Mouse (Mus musculus) ES-Bruce4 (cell line): ENCODE data around the gene Hadha.

ENCODE experiments used
- CTCF ChIP-seq: IDR thresholded peaks from one replicate; pipeline ENCODE4 v1.8.1; 2011; ENCODE audit warnings: low read depth, low read length
- POLR2A ChIP-seq: IDR thresholded peaks from one replicate; pipeline ENCODE4 v1.8.1; 2011; ENCODE audit warnings: low read length; ENCODE audit not compliant: insufficient read depth

DNA sequence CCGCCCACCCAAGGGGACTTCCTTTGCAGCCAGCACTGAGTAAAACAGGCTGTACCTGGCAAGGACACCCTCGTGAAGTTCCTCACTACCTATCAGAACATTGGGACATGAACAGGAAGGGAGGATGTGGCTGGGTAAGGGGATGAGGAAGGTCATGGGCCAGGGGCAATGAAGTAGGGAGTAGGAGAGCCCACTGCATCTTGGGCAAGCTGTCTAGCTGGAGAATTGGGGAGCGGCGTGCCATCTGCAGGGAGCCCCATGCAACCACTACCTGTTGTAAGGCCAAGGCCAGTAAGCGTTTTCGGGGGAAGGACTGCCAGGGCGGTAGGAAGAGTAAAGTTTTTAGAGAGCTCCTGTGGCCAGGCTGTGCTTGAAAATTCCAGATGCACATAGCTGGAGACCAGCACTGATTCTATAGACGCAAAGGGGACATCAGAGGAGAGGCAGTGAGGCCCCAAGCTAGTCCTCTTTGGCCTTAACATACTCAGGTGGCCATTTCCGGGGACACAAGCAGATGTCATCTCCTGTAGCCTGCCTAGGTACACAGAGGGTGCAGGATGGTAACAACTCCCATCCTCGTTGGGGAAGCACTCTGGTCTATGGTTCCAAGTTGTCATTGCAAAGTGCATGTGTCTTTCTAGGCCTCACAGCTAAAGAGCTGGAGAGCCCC is 48.4 kb upstream of the Hadha start:
- no peak for TF ChIP-seq POLR2A
- TF ChIP-seq CTCF, result no peak
